Mouse (Mus musculus) splenic B cell, adult 2 months (primary cell): ENCODE data around the gene Acoxl.

Source experiments
- DNase-seq: peaks from one replicate; pipeline ENCODE4 v3.0.0-alpha.2; 2011; ENCODE audit warnings: low read depth, low spot score
- H3K27me3 ChIP-seq: 2 replicates; pipeline ENCODE4 v1.6.1; 2012; ENCODE audit warnings: mild to moderate bottlenecking, low read length, moderate library complexity, mixed read lengths; ENCODE audit not compliant: control insufficient read depth, poor library complexity, insufficient read depth, severe bottlenecking
- H3K36me3 ChIP-seq: 2 replicates; pipeline ENCODE4 v1.6.1; 2012; ENCODE audit warnings: mild to moderate bottlenecking, low read length, moderate library complexity, mixed read lengths; ENCODE audit not compliant: control insufficient read depth, poor library complexity, insufficient read depth, severe bottlenecking

Acoxl gene

GRCm38 (mm10) chr2:128060680-128061287, 222.1 kb downstream of the Acoxl start:
- no peaks in the 10 kb centered on the region for H3K36me3 ChIP-seq
- no peaks in the 10 kb centered on the region; the same call in 1 of the 2 replicates for H3K27me3 ChIP-seq
- peak; percentile 81 for DNase-seq

DNA sequence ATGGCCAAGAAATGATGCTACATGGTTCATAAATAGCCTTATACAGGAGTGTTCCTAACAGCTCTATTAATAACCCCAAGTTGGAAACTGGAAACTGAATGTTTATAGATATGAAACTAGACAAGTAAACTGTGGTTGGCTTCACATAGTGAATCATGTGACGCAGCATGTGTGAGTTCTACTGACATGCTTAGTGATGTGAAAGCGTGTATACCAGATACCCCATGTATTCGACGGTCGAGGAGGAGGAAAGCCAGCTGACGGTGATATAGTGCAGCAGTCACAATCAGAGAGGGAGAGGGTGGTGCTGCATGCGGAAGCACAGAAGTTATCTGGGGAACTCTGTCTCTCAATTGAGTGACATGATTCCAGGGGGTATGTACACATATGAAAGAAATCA, 222.8 kb downstream of the Acoxl start:
- DNase-seq: peak; percentile 70
- Histone ChIP-seq H3K36me3 (no peaks in the 10 kb centered on the region), H3K27me3 (no peaks in the 10 kb centered on the region; the same call in 1 of the 2 replicates)

DNA sequence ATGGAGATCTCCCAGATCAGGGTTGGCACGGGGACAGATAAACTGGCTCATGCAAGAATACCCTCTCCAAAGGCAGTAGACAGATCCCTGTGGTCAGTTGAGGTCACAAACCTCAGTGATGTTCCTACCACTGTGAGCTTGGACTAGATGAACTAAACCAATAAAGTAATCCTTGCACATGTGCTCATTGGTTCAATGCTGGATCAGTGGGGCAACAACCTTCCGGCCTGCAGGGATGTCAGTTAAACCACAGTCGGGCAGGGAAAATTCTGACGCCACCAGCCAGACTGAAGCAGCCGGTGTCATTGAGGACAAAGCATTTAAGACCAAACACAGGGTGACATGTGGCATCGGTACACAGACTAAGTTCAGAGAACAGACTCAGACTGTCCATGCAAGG, 224.1 kb downstream of the Acoxl start:
- no peaks in the 10 kb centered on the region for H3K36me3 ChIP-seq
- no peak for DNase-seq
- H3K27me3 ChIP-seq: no peaks in the 10 kb centered on the region; the same call in 1 of the 2 replicates

- no peak for DNase-seq
- Histone ChIP-seq H3K27me3 (no peaks in the 10 kb centered on the region; the same call in 1 of the 2 replicates), H3K36me3 (no peaks in the 10 kb centered on the region)
Observed at GRCm38 (mm10) chr2:128065013-128065412, 226.3 kb downstream of the Acoxl start.

DNA sequence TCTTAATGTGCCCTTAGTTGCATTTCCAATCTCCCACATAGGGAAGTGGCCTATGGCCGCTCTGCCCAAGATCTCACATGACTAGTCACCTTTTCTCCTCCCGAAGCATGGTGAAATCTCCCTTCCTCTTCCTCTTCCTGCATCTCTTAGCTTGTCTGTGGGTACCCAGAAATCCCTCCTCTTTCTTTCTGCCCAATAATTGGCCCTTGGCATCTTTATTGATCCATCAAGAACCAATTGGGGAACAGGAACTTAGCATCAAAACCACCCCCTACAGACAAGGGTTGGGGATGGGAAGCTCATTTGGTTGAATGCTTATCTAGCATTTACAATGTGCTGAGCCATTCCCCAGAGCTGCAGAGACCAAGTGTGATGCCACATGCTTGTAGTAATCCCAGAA, 226.9 kb downstream of the Acoxl start:
- no peaks in the 10 kb centered on the region for H3K36me3 ChIP-seq
- DNase-seq: no peak
- H3K27me3 ChIP-seq: no peaks in the 10 kb centered on the region; the same call in 1 of the 2 replicates

- Histone ChIP-seq H3K27me3 (no peaks in the 10 kb centered on the region; the same call in 1 of the 2 replicates), H3K36me3 (no peaks in the 10 kb centered on the region)
- DNase-seq: no peak
Observed at GRCm38 (mm10) chr2:128067162-128067561, 228.5 kb downstream of the Acoxl start.

- Histone ChIP-seq H3K27me3 (no peaks in the 10 kb centered on the region; the same call in 1 of the 2 replicates), H3K36me3 (no peaks in the 10 kb centered on the region)
- DNase-seq: no peak
Observed at GRCm38 (mm10) chr2:128067596-128067995, 228.9 kb downstream of the Acoxl start.

DNA sequence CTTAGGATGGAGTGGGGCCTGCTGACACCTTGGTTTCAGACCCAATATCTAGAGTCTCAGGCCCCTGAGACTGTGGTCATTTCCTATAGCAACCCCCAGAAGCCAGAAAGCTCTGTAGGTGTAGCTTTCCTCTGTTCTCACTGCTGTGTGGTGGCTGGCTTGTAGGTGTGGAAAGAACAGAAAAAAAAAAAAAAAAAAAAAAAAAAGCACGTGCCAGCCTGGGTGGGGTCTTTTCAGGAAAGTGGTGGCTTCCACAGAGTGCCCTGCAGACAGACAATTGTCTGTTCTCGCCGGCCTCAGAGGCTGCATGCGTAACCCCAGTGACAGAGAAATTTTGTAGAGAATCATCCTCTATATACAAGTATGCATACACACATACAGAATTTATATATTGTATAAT, 229.5 kb downstream of the Acoxl start:
- Histone ChIP-seq H3K36me3 (no peaks in the 10 kb centered on the region), H3K27me3 (no peaks in the 10 kb centered on the region; the same call in 1 of the 2 replicates)
- no peak for DNase-seq

GRCm38 (mm10) chr2:128069025-128069424, 230.3 kb downstream of the Acoxl start:
- DNase-seq: no peak
- Histone ChIP-seq H3K36me3 (no peaks in the 10 kb centered on the region), H3K27me3 (no peaks in the 10 kb centered on the region)

GRCm38 (mm10) chr2:128071791-128072190, 233.1 kb downstream of the Acoxl start:
- no peak for DNase-seq

GRCm38 (mm10) chr2:128072944-128073343, 234.3 kb downstream of the Acoxl start:
- Histone ChIP-seq H3K36me3 (no peaks in the 10 kb centered on the region), H3K27me3 (no peaks in the 10 kb centered on the region)
- no peak for DNase-seq

More at GRCm38 (mm10) chr2:128071791-128072190, 233.1 kb downstream of the Acoxl start:
- Histone ChIP-seq H3K36me3 (no peaks in the 10 kb centered on the region), H3K27me3 (no peaks in the 10 kb centered on the region)

DNA sequence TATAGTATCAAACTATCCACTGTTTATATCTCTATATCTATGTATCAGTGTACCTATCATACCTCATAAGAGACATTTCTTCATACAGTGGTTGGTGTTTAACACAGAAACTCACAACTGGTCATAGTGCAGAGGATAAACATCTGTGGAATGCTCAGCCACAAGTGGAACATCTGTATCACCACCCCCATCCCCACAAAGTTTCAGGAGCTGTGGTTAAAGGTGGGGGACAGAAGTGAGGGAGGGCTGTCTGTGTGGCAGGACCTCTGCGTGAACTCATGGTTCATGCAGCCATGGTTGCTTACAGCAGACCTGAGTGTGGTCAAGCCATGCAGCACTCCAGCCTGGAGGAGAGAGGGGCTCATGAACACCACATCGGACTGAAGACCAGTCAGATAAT, 234.9 kb downstream of the Acoxl start:
- H3K36me3 ChIP-seq: no peaks in the 10 kb centered on the region
- no peaks in the 10 kb centered on the region for H3K27me3 ChIP-seq
- no peak for DNase-seq

GRCm38 (mm10) chr2:128076936-128077335, 238.3 kb downstream of the Acoxl start:
- Histone ChIP-seq H3K27me3 (no peaks in the 10 kb centered on the region), H3K36me3 (no peaks in the 10 kb centered on the region)
- no peak for DNase-seq

- no peaks in the 10 kb centered on the region for H3K27me3 ChIP-seq
- DNase-seq: peak; percentile 50
- no peaks in the 10 kb centered on the region for H3K36me3 ChIP-seq
Observed at GRCm38 (mm10) chr2:128078859-128079258, 240.2 kb downstream of the Acoxl start.

- Histone ChIP-seq H3K36me3 (no peaks in the 10 kb centered on the region), H3K27me3 (no peaks in the 10 kb centered on the region)
- DNase-seq: no peak
Observed at GRCm38 (mm10) chr2:128079316-128079715, 240.6 kb downstream of the Acoxl start.

GRCm38 (mm10) chr2:128083844-128084243, 245.2 kb downstream of the Acoxl start:
- Histone ChIP-seq H3K27me3 (no peaks in the 10 kb centered on the region), H3K36me3 (no peaks in the 10 kb centered on the region)
- DNase-seq: no peak
